Mouse (Mus musculus) megakaryocyte progenitor cell, adult 5-6 weeks (primary cell): ENCODE data around the gene D17H6S53E. TPM values are rescaled to one million over a fixed set of nuclear protein-coding genes. Genes with fewer than 3 reads are reported as not detected.

Experiments
- ATAC-seq: replicated peaks from 2 replicates; pipeline ENCODE4 v1.8.0; 2016; ENCODE audit warnings: mild to moderate bottlenecking, moderate TSS enrichment, inconsistent platforms; ENCODE audit not compliant: poor library complexity
- total RNA-seq, 2 experiments: library from RNA; stranded (forward) in 1 of 2; stranded (reverse) in 1 of 2; fragments of 157-497, 149-512 nt in 1 of 2; fragments of 200-1000 nt in 1 of 2; gene quantifications; 2 replicates each; pipeline versions ENCODE4 v1.2.3 to v1.2.4; 2015 to 2017

The D17H6S53E gene
- total RNA-seq (2015) (1.5 and 3.6 TPM in 2 replicates), total RNA-seq (2017) (7.7 and 7.9 TPM in 2 replicates)

DNA sequence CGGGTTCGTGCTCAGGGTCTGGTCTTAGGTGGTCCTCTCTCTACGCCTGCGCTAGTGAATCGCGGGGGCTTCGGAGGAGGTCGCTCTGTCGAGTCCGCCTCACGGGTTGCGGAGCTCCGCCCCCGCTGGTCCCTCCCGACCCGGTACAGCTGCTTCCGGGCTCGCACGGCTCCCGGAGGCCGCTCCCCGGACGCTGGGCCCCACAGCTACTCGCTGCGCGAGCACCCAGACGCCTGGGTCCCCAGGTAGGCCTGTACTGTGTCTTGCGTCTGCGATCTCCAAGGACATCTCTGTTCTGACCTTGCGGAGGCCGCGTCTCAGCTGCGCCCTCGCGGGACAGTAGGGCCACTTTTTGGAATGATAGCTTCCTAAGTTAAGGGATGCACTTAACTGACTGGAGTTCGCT lies at the start of gene D17H6S53E:
Gene D17H6S53E, plus strand, starts transcription at position 168 of the 406 bp plus-strand sequence.
- ATAC-seq: peak; percentile 65

DNA sequence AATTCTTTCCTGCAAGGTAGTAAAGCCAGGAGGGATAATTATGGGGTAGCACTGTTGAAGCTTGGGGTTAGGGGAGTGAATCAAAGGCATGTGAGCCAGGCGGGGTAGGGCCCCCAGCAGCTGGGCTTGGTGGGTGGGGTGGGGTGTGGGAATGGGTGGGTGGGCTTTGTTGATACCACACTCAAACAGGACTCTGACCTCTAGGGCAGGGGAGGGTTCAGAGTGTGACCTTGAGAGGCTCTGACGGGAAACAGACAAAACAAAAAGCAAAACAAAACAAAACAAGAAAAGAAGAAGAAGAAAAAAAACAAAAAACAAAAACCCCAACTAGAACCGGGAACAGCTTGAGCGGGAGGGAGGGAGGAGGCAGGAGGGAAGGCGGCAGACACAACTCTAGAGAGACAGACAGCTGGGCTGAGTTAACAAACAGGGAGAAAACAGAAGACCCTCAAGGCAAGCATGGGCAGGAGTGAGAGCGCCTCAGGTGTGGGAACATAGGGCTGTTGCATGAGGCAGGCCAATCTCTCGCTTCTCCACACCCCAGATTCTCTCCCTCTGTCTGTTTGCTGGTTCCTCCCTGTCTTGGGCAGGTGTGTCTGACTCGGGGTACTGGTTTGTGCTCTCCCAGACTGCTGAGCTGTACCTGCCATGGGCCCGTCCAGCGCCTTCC lies 49.5 kb upstream of the D17H6S53E start, which contains the start of gene Ly6g6e:
Gene Ly6g6e, plus strand, starts transcription at position 396 of the 670 bp plus-strand sequence.
- no peak for ATAC-seq

DNA sequence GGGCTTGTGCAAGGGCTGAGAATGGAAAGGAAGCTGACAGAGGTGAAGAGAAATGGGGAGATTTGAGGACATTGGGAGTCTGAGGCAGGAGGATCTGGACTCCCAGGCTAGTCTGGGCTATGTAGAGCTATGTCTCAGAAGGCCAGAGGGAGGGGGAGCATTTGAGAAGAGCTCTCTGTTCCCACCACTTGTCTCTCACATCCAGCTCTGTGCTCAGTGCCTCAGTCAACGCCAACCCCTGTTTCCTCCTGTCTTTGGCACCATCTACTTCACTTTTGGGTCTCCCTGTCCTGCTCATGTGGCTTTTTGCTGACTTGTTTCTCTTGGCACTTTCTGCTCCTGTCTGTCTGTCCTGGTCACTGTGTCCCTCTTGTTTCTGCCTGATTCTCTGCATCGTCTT lies 48.9 kb upstream of the D17H6S53E start:
- ATAC-seq: no peak

DNA sequence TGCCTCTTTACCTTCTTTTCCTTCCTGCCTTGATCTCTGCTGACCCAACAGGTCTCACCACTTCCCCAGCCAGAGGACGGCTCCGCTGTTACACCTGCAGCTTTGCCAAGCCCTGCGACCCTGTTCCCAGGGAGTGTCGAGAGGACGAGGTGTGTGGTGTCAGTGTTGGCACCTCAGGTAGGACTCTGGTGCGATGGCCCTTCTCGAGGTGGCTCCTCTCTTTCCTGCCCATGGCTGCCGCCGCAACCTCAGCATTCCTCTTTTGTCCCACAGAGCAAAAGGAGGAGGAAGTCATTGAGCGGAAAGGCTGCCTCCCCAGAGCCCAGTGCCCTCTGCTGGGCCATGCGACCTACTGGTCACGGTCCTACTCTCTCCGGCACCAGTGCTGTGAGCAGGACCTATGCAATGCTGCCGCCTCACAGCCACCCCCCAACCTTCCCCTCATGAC lies 48.4 kb upstream of the D17H6S53E start, which contains the start of gene Ly6g6d:
Gene Ly6g6d, minus strand, starts transcription at position 280 of the 448 bp plus-strand sequence.
- ATAC-seq: peak; percentile 35; the same call in 1 of the 2 replicates

DNA sequence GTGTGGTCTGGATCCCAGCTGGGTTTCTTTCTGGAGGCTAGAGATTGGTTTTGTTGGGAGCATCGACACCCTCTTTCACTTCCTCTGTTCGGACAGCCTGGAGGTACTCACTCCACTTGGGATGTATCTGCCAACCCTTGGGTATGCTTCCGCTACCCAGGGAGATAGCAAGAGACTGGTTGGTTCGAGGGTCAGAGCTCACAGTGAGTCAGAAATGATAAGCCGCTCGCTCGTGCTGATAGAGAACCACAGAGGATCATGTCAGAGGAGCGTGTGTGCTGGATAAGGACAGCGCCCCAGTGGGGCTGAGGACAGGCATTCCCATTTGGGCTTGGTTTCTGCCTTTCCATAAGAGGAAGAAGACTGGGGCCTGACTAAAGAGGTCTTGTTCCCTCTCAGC lies 46.4 kb upstream of the D17H6S53E start:
- ATAC-seq: peak; percentile 91

DNA sequence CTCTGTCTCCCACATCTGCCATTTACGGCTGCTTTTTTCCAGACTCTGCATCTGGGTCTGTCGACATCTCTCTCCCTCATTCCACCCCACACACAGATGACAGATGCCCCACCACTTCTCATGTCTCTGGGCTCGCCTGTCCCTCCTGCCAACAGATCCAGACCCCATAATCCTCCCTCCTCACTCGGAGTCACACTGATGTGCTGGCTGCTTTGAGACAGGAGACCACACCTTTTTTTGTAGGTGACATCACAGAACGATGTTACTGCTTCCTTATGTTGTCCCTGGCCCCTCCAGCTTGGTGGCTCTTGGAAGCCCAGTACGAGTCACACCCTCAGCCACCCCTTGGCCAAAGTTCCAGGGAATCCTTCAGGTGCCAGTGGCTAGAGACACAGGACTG lies 45.9 kb upstream of the D17H6S53E start:
- ATAC-seq: peak; percentile 10

DNA sequence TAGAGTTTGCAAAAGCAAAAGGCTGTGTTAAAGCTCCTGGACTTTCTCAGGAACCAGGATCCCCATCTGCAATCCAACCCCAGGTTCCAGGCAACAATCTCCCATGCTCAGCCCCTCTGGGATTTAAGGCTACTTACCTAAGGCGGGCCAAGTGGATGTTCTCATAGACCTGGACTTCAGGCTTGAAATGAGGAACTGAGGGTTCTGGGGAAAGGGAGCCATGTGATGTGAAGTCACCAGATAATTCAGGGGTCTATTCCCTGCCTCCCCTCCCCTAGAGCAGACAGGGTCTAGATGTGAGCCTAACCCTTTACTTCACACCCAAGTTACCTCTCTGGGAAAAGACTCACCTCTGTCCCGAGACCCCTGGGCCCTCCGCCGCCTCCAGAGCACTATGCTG lies 45.5 kb upstream of the D17H6S53E start:
- ATAC-seq: no peak

DNA sequence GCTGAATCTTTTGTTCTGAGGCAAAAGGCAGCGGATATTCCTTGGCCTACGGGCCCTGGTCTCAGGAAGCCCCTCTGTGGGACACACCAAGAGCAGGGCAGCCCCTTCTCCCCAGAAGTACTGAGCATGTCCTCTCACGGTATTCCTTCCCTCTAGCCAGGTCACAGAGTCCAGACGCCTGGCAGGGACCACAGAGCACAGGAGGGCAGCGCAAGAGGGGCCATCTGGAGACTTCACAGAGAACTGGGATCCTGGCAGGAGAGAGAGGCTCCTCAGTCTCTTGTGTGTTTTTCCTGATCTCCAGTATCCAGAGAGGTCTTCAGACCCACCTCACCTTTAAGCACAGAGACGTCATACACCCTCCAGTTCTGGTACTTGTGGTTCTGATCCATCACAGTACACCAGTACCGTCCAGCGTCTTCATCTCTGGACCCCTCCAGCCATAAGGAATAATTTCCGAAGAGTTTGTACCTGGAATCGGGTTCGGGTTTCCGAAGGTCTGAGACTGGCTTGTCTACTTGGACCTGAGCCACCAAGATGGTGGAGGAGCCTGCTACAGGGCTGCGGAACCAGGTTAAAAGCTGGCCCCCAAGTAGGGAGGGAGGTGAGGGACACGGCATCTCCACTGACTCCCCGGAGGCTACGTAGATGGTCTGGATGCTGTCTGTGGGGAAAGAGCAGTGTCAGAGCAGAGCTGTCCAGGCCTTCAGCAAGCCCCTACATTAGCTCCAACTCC lies 43.2 kb upstream of the D17H6S53E start:
- no peak for ATAC-seq

DNA sequence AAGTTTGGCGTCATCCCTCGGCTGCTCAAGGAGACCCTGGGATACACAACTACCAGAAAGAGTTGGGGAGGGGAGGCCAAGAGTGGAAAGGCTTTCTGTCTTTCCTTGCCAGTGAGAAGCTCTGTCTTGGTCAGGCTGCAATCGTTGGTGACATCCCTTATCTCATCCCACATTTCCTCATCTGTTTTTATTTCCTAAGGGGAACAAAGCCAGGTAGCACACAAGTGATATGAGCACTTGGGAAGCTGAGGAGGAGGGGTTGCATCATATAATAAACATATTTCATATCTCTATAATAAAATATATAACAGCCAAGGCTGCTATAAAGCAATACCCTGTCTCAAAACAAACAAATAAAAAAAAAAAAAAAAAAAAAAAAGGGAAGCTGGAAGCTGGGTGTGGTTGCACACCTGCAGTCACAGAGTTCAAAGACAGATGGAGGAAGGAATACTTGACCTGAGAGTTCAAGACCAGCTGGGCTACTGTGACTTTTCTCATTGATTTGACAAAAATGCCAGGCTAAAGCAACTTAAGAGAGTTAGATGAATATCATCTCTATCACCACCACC lies 42.2 kb upstream of the D17H6S53E start:
- no peak for ATAC-seq

DNA sequence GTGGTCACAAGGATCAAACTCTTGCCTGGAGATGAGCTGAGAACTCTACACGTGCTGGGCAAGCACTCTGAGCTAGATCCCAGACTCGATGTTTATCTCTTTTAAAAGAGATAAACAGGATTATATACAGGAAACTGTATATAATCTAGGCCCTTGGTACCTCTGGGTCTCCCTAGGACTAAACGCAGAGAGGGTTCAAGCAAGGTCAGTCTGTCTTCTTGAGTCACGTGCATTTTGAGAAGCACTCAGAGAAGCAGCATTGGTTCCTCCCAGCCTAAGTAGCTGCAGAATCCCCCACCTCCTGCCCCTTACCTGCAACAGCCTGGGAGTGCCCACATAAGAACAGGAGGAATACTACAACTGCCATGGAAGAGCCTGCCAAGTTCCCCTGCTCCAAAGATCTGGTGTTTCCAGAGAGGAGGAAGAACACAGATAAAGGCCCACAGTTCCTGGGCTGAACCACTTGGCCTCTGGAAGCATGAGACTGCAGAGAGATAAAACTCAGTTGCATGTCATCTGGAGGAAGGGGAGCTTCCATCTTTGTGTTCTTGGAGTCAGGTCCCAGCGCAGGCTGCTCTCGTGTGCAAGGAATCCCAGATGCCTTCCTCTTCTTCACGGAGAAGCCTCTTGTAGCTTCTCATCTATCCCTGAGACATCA lies 40.8 kb upstream of the D17H6S53E start, which contains the start of gene Ly6g6f:
Gene Ly6g6f, minus strand, starts transcription at position 403 of the 658 bp plus-strand sequence.
- no peak for ATAC-seq

DNA sequence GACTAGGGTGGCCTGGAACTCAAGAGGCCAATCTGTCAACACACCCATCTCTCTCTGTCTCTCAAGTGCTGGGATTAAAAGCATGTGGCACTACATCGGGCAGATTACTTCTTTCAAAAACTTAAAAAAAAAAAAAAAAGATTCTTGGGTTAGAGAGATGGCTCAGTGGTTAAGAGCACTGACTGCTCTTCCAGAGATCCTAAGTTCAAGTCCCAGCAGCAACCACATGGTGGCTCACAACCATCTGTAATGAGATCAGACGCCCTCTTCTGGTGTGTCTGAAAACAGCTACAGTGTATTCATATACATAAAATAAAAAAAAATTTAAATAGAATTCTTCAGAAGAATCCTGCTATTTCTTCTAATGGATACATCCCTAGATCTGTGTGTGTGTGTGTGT lies 38.0 kb upstream of the D17H6S53E start:
- ATAC-seq: no peak

DNA sequence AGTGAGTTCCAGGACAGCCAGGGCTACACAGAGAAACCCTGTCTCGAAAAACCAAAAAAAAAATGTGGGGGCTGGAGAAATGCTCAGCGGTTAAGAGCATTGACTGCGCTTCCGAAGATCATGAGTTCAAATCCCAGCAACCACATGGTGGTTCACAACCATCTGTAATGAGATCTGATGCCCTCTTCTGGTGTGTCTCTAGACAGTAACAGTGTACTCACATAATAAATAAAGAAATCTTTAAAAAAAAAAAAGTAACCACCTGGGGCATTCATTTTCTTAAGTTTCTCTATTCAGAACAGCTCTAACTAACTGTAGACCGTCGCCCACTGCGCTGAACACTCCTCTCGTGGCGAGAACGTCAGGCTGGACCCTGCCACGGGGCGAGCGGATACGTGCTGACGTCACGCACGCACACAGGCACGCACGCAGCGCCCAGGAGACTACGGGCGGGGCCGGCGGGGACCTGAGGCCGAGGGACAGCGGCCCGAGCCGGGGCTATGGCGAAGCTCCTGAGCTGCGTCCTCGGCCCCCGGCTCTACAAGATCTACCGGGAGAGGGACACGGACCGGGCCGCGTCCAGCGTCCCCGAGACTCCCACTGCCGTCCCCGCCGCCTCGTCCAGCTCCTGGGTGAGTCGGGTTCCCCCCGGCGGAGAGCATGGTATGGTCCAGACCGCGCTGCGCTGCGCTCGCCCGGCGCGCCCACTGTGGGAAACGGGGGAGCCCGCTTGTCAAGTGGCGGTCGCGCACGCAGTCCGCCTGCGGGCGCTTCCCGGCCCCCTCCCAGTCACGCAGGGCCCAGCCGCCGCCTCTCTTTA lies 37.1 kb upstream of the D17H6S53E start, which contains the start of gene Abhd16a:
Gene Abhd16a, plus strand, starts transcription at position 439 of the 820 bp plus-strand sequence.
- ATAC-seq: peak; percentile 93

DNA sequence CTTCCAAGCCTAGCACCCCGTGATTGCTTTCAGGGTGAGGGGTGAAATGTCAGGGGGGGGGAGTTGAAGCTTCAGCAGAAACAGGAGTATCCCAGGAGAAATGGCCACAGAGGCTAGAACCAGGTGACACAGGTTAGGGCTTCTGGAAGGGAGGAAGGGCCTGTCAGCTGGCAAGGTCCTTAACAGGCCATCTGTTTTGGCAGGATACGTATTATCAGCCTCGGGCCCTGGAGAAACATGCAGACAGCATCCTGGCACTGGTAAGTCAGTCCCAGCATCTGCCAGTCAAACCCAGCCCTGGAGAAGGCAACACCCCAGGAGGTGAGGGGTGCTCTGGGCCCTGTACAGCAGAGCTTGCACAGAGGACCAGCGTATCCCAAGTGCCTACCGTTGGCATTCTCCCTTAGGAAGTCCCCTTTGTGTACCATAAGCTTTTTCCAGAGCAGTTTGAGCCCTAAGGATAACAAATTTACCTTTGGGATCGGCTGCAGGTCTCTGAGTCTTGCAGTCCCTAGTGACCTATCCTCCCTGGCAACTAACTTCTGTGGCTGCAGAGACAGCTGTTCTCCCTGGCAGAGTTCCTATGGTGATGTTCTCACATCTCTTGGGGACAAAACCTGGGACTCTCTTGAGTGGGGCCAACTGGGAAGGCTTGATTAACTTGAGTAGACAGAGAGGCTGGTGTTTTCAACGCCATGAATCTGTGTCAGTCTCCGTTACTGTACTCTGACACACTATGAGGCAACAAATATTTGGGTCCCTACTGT lies 35.8 kb upstream of the D17H6S53E start:
- peak; percentile 69 for ATAC-seq

DNA sequence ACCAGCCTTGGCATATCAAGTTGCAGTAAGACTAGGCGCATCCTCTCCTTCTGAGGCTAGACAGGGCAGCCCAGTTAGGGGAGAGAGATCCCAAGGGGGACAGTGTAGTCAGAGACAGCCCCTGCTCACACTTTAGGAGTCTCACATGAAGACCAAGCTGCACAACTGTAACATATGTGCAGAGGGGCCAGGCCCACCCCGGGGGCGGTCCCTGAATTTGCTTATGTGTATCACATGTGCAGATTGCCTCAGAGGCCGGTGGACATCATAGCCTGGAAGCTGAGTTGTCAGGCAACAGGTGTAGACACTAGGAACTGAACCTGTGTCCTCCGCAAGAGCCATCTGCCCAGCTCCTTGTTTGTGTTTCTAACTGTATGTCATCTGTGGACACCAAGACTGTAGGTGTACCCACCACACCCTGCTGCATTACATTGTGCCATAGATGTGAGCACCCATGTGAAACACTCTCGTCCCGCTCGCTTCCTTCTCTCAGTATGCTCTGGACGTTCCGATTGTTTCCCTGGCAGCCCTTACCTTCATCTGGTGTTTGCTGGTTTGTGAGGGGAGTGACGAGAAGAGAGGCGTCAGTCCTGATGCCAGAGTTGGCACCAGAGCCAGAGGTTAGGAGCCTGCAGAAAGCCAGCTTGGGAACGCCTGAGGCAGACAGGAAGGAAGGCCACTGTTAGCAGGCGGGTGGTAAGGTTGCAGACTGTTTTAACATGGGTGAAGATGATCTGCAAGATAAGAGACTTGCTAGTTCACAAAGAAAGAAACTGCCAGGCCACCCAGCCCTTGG lies 33.6 kb upstream of the D17H6S53E start:
- no peak for ATAC-seq

DNA sequence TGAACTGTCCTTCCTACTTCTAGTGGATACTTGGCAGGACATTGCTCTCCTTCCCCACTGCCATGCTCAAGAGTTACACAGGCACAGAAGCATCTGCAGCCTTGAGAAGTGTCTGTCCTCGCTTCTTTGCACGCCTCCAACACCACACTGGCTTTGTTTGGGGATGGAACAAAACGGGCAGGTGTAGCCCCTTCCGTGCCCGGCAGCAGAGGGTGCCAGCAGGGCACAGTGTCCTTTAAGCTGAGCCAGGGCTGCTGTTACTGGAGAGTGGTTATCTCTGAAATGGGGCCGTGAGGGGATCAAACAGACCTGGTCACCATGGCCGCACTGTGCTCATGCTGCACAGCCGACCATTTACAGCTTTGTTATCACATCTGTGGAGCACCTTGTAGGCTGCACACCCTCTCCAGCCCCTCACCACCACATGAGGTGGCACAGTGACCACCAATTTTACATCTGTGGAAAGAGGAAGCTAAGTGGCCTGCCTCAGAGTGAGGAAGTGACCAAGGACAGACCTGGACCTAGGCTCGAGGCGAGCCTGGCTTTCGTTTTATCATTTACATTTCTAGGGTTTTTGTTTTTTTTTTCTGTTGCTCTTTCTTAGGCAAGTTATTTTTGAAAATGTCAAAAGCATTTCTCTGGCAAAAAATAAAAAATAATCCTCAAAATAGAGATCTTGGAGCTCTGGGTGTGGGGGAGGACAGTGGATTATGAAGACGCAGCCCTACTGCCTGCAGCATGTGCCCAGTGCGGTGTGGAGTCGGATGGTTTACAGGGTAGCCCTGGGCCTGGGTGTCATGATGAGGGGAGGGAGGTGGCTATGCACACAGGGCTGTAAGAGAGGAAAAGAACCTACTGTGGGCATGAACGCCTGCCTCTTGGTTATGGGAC lies 31.5 kb upstream of the D17H6S53E start:
- no peak for ATAC-seq

DNA sequence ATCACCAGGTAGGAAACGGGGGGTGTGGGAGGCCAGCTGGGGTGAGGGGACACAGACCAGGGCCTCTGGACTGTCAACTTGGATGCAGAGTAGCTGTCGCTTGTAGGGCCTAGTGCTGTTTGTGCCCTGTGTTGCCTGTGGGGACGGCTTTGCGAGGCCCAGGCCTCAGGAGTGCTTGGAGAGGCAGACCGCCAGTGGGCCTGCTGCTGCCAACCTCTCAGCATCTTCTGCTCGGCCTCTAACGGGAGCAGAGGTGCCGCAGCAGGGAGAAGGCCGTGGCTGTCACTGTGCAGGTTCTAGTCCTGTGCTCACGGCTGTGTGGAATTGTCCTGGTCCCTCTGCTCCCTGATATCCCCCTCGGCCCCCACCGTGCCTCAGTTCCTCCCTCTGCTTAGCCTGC lies 29.6 kb upstream of the D17H6S53E start:
- ATAC-seq: no peak

DNA sequence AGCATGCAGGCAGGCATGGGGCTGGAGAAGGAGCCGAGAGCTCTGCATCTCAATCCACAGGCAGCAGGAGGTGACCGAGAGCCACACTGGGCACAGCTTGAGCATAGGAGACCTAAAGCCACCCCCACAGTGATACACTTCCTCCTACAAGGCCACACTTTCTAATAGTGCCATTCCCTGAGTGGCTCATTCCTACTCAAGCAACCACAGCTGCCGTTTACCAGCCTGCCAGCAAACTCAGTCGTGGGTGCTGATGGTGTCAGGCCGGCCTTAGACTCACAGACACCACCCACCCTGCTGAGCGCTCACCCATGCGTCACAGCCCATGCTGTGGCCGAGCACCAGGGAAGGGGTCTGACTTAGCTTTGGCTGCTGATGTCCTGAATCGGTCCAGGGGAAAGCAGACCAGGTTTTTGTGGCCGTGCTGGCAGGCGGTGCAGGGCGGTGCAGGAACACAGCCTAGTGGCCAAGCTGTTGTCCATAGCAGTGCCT lies 29.0 kb upstream of the D17H6S53E start:
- ATAC-seq: no peak
